Mouse (Mus musculus) ES-Bruce4 (cell line): ENCODE data around the gene Rnf207. TPM values are rescaled to one million over a fixed set of nuclear protein-coding genes. Genes with fewer than 3 reads are reported as not detected.

Source experiments
- H3K27ac ChIP-seq: 2 replicates; pipeline ENCODE4 v1.5.1; 2012; ENCODE audit warnings: low read length, inconsistent platforms; ENCODE audit not compliant: insufficient read depth
- H3K27me3 ChIP-seq: 2 replicates; pipeline ENCODE4 v1.6.1; 2012; ENCODE audit warnings: mild to moderate bottlenecking, low read length, inconsistent platforms; ENCODE audit not compliant: control insufficient read depth, poor library complexity, insufficient read depth, severe bottlenecking
- H3K36me3 ChIP-seq: 2 replicates; pipeline ENCODE4 v1.6.1; 2012; ENCODE audit warnings: inconsistent platforms, mild to moderate bottlenecking, low read length, moderate library complexity; ENCODE audit not compliant: control insufficient read depth, poor library complexity, insufficient read depth, severe bottlenecking
- H3K4me1 ChIP-seq: one replicate; pipeline ENCODE4 v1.8.1; 2011; ENCODE audit warnings: low read length; ENCODE audit not compliant: control insufficient read depth, insufficient read depth
- H3K4me3 ChIP-seq: 2 replicates; pipeline ENCODE4 v1.5.1; 2011; ENCODE audit warnings: low read depth, mild to moderate bottlenecking, low read length
- H3K9ac ChIP-seq: 2 replicates; pipeline ENCODE4 v1.6.1; 2012; ENCODE audit warnings: low read depth, mild to moderate bottlenecking, inconsistent platforms; ENCODE audit not compliant: poor library complexity, severe bottlenecking
- H3K9me3 ChIP-seq: replicated peaks from 2 replicates; pipeline ENCODE4 v1.6.1; 2012; ENCODE audit warnings: mild to moderate bottlenecking, low read length, inconsistent platforms; ENCODE audit not compliant: control insufficient read depth, poor library complexity, insufficient read depth, severe bottlenecking
- CTCF ChIP-seq: IDR thresholded peaks from one replicate; pipeline ENCODE4 v1.8.1; 2011; ENCODE audit warnings: low read depth, low read length
- EP300 ChIP-seq: IDR thresholded peaks from 2 replicates; pipeline ENCODE4 v1.6.1; 2011; ENCODE audit warnings: low read depth, low read length; ENCODE audit not compliant: insufficient read depth
- POLR2A ChIP-seq: IDR thresholded peaks from one replicate; pipeline ENCODE4 v1.8.1; 2011; ENCODE audit warnings: low read length; ENCODE audit not compliant: insufficient read depth
- polyA plus RNA-seq: library from polyadenylated mRNA; stranded (reverse); fragments of >200 nt; gene quantifications from 2 replicates; pipeline ENCODE4 v1.2.4, GENCODE M21; 2011; ENCODE audit warnings: low read depth; ENCODE audit not compliant: missing spikeins, insufficient read depth, insufficient read length

Rnf207 gene
- polyA plus RNA-seq, 1 experiment, result 4.2 TPM

- Histone ChIP-seq H3K9ac (peak within 1 kb of the TSS; percentile 55), H3K9me3 (no peaks in the 10 kb centered on the region), H3K27ac (no peak within 1 kb of the TSS), H3K27me3 (no peaks in the 10 kb centered on the region), H3K4me1 (peaks cover 12% of the 10 kb centered on the region), H3K4me3 (peak within 1 kb of the TSS; percentile 18; the same call in 1 of the 2 replicates), H3K36me3 (no peaks in the 10 kb centered on the region)
- no peak for TF ChIP-seq POLR2A
- no peak for TF ChIP-seq CTCF
- TF ChIP-seq EP300, result no peak
Measured at GRCm38 (mm10) chr4:152291562-152291961, 27.2 kb downstream of the Rnf207 start, which contains the start of gene Hes3. Gene Hes3 (minus strand): TSS chr4:152291662.

DNA sequence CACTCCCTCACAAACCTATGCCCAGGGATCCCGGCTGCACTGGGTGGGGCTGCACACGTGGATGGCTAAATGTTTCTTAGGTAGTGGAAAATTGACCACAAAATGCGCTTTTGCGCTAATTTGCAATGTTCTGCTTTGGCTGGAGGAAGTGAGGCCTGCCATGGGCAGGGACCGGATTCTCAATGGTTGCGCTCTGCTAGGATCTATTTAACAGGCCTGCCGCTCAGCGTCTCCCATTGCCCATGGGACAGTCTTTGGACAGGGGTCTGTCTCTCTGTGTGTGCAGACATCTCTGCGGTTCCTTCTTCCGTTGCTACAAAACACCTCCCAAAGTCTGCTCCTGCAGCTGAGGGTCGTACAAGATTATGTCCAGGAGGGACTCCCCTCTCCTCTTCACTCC, 27.8 kb downstream of the Rnf207 start:
- Histone ChIP-seq H3K36me3 (no peaks in the 10 kb centered on the region), H3K27ac (no peak overlapping the region), H3K4me3 (no peak overlapping the region), H3K27me3 (no peaks in the 10 kb centered on the region), H3K9ac (no peak overlapping the region), H3K9me3 (no peaks in the 10 kb centered on the region), H3K4me1 (peaks cover 12% of the 10 kb centered on the region)
- no peak for TF ChIP-seq EP300

GRCm38 (mm10) chr4:152290385-152290784, 28.4 kb downstream of the Rnf207 start:
- Histone ChIP-seq H3K9ac (peak overlapping the region; percentile 55), H3K4me3 (peak overlapping the region; percentile 18), H3K4me1 (peaks cover 12% of the 10 kb centered on the region), H3K36me3 (no peaks in the 10 kb centered on the region), H3K27ac (0 out of 2 replicates have a peak overlapping the region, but pooled peaks have one; percentile 11), H3K27me3 (no peaks in the 10 kb centered on the region), H3K9me3 (no peaks in the 10 kb centered on the region)
- TF ChIP-seq POLR2A (no peak), EP300 (peak; percentile 53; the same call in 1 of the 2 replicates)

- TF ChIP-seq CTCF, result no peak
- TF ChIP-seq EP300, result no peak
- no peak for TF ChIP-seq POLR2A
- Histone ChIP-seq H3K4me1 (peaks cover 12% of the 10 kb centered on the region), H3K27ac (no peak overlapping the region)
Measured at GRCm38 (mm10) chr4:152288398-152288945, 30.3 kb downstream of the Rnf207 start.

DNA sequence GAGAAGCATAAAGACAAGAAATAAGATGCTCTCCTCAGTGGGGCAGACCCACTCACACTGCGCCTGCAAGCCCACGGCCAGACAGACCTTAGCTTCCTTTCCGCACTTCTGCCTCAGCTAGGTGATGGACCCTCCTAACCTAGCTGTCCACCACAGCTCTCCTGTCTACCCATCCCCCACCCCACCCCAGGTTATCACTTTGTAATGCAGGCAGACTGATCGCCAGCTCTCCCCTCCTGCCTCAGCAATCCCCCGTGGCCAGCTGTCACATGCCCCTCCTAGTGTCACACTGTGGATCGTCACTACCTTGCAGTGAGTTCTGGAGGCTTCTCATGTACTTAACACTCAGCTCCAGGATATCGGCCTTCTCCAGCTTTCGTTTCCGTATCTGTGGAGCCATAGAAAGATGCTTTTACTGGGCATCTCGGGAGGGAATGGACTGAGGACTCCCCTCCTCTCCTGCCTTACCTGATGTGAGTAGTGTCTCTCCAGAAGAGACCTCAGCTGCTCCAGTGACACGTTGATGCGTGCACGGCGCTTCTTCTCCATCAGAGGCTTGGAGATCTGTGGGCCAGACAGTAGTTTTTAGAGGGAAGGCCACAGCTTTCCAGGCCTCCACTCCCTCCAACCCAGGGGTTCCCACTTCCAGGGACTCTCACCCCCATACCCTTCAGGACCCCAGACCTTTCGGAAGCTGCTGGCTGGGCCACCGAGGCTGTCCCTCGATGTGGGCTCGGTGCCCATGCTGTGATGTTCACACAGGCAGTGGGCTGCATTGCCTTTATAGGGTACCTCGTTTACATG, 31.3 kb downstream of the Rnf207 start:
- Histone ChIP-seq H3K4me3 (no peak overlapping the region), H3K4me1 (peaks cover 10% of the 10 kb centered on the region), H3K9me3 (no peaks in the 10 kb centered on the region), H3K27me3 (0 out of 2 replicates have a peak, but pooled peaks cover 1% of the 10 kb centered on the region), H3K9ac (no peak overlapping the region), H3K36me3 (no peaks in the 10 kb centered on the region), H3K27ac (no peak overlapping the region)
- TF ChIP-seq EP300, result no peak
- TF ChIP-seq POLR2A, result no peak
- no peak for TF ChIP-seq CTCF

More at GRCm38 (mm10) chr4:152288398-152288945, 30.3 kb downstream of the Rnf207 start:
- H3K36me3 ChIP-seq, result no peaks in the 10 kb centered on the region
- H3K27me3 ChIP-seq, result no peaks in the 10 kb centered on the region
- no peak overlapping the region for H3K9ac ChIP-seq
- no peaks in the 10 kb centered on the region for H3K9me3 ChIP-seq
- no peak overlapping the region for H3K4me3 ChIP-seq

DNA sequence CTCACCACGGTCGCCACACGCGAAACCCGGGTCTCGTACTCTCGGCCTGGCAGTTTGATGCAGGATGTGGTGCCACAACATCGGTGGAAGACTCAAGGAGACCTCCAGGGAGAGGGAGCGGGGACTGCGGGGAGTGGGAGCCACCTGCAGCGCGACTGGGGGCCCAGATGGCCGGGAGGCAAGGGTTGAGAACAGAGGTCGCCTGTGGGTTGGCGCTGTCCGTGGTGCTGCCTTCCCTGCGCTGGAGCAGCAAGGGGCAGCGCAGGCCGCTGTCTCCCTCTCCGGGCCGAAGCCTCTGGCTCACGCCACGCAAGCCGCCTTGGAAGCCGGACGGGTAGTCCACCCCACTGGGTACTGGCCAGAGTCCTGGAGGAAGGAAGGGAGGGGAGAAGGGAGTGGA, 31.9 kb downstream of the Rnf207 start:
- Histone ChIP-seq H3K27me3 (0 out of 2 replicates have a peak, but pooled peaks cover 2% of the 10 kb centered on the region), H3K9ac (no peak overlapping the region), H3K4me3 (peak overlapping the region; percentile 32; the same call in 1 of the 2 replicates), H3K4me1 (peaks cover 10% of the 10 kb centered on the region), H3K9me3 (no peaks in the 10 kb centered on the region), H3K27ac (no peak overlapping the region), H3K36me3 (no peaks in the 10 kb centered on the region)
- TF ChIP-seq EP300, result no peak
- no peak for TF ChIP-seq CTCF
- no peak for TF ChIP-seq POLR2A
